8 mouse cellular contexts compared by ENCODE assay signal in the genomic region with DNA sequence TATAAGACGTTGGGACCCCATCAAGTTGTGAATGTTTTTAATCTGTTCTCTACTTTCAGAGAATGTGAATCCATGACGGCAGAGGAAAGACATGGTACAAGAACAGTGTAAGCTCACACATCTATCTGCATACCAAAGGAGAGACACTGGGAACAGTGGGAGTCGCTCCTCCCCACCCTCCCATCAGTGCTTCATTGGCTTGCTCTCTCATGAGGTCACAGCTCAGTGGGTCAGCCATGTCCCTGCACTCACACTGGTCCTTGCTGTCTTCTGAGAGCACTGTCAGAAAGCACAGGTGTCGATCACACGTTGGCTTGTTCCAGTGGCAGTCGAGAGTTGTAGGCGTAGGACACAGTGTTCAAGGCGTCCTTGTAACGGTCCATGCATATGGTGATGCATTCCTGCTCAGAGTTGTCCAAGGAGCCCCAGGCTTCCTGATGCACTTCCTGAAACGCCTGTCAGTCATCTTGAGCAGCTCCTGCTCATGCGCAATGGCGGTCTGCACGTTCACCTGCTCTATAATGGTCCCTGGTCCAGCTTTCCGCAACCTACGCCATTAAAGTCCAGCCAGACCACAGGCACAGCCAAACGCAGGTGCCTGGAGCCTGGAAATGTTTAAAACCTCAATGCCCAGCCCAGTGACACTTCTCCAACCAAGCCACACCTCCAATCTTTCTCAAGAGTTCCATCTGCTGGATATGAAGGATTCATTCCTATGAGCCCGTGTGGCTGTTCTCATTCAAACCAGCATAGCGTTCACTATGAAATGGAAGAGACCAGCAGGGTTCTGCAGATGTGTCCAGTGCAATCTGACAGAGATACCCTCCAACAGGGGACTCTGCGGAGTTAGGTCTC. TPM values are rescaled to one million over a fixed set of nuclear protein-coding genes. Genes with fewer than 3 reads are reported as not detected.
DNase-seq lines count a peak whose midpoint lies in the region; ATAC-seq and TF ChIP-seq lines count a peak whose summit lies in the region.

No protein-coding gene starts in this region.

- no peak for TF ChIP-seq EP300 in lung, postnatal 0 days (IDR thresholded peaks at IDR 0.05)

- H3K27me3 ChIP-seq in lung, postnatal 0 days (replicated peaks; ENCODE audit: insufficient read depth, low read length), result no peaks in the 10 kb centered on the region
- H3K27me3 ChIP-seq in limb, embryonic 10.5 days (ENCODE audit: low read depth, poor library complexity, severe bottlenecking), result peaks cover 50% of the 10 kb centered on the region
- H3K27me3 ChIP-seq in small intestine, adult 2 months (ENCODE audit: control insufficient read depth, insufficient read depth, low read length), result no peaks in the 10 kb centered on the region

- no peak for TF ChIP-seq POLR2A in small intestine, adult 2 months (IDR thresholded peaks at IDR 0.05; ENCODE audit: low read depth, low read length)

- H3K9me3 ChIP-seq in lung, postnatal 0 days (ENCODE audit: low read length), result no peaks in the 10 kb centered on the region
- H3K9me3 ChIP-seq in limb, embryonic 10.5 days (replicated peaks), result no peaks in the 10 kb centered on the region

- H3K4me2 ChIP-seq in lung, postnatal 0 days (replicated peaks; ENCODE audit: low read depth, low read length), result no peak overlapping the region; the same call in 1 of the 2 replicates

- no peak for TF ChIP-seq CTCF in lung, postnatal 0 days (IDR thresholded peaks at IDR 0.05)
- no peak for TF ChIP-seq CTCF in small intestine, adult 2 months (IDR thresholded peaks at IDR 0.05; ENCODE audit: extremely low read depth, insufficient read length, insufficient replicate concordance, low read depth, low read length)

- H3K9ac ChIP-seq in lung, postnatal 0 days (replicated peaks; ENCODE audit: low read depth), result no peak overlapping the region

- H3K27ac ChIP-seq in lung, postnatal 0 days (ENCODE audit: low read length), result peak overlapping the region; percentile 47
- peak overlapping the region; percentile 91 for H3K27ac ChIP-seq in limb, embryonic 10.5 days
- H3K27ac ChIP-seq in small intestine, adult 2 months (ENCODE audit: insufficient read depth, low read depth, low read length), result peak overlapping the region; percentile 24; the same call in 1 of the 2 replicates

- no peak for ATAC-seq in CD4-positive, CD25-positive, alpha-beta regulatory T cell, adult 4 months
- no peak for ATAC-seq in lung, postnatal 0 days

- H3K36me3 ChIP-seq in lung, postnatal 0 days (ENCODE audit: insufficient read depth, low read length), result no peaks in the 10 kb centered on the region
- H3K36me3 ChIP-seq in limb, embryonic 10.5 days, result no peaks in the 10 kb centered on the region
- no peaks in the 10 kb centered on the region for H3K36me3 ChIP-seq in small intestine, adult 2 months (ENCODE audit: control insufficient read depth, insufficient read depth, low read length)

- peaks cover 9% of the 10 kb centered on the region; the same call in 1 of the 2 replicates for H3K4me1 ChIP-seq in lung, postnatal 0 days (ENCODE audit: insufficient read depth, low read depth, low read length)
- H3K4me1 ChIP-seq in limb, embryonic 10.5 days, result peaks cover 29% of the 10 kb centered on the region
- H3K4me1 ChIP-seq in small intestine, adult 2 months (ENCODE audit: control insufficient read depth, insufficient read depth, insufficient read length, low read length), result peaks cover 26% of the 10 kb centered on the region

- peak; percentile 21 for DNase-seq in CD4-positive, CD25-positive, alpha-beta regulatory T cell, adult 2 months (ENCODE audit: low read depth, low spot score)
- peak; percentile 55 for DNase-seq in lung, postnatal 0 days (ENCODE audit: low spot score)
- no peak for DNase-seq in lung, postnatal 14 days
- no peak for DNase-seq in limb, embryonic 10.5 days (ENCODE audit: low spot score)
- DNase-seq in retina, postnatal 1 day, result no peak
- no peak for DNase-seq in natural killer cell, adult 2 months (ENCODE audit: low spot score in 2 of 2)

- 66% methylated on average over 19 of the region's 19 CpGs for WGBS in lung, postnatal 0 days
- WGBS in limb, embryonic 10.5 days, result 80% methylated on average over 19 of the region's 19 CpGs
- WGBS in small intestine, adult 2 months, result 77% methylated on average over 19 of the region's 19 CpGs

- H3K4me3 ChIP-seq in lung, postnatal 0 days (ENCODE audit: low read depth, low read length), result no peak overlapping the region
- H3K4me3 ChIP-seq in limb, embryonic 10.5 days, result peak overlapping the region; percentile 62; the same call in 1 of the 2 replicates
- no peak overlapping the region for H3K4me3 ChIP-seq in small intestine, adult 2 months (ENCODE audit: low read depth, low read length)

RNA-seq across cellular contexts. Expression of a gene that starts 19.7 kb away (rescaled TPM):
- polyA plus RNA-seq in CD4-positive, CD25-positive, alpha-beta regulatory T cell, adult 4 months (2017; shearing (Covaris generic)), result 1,000 to 10,000 TPM; 5,395 to 7,513 TPM
- polyA plus RNA-seq in lung, postnatal 0 days (2015; fragmentation: Nextera tagmentation; extraction: Ambion mirVana), result 213 and 222 TPM in 2 replicates
- polyA plus RNA-seq in limb, embryonic 10.5 days (2016; fragmentation: Nextera tagmentation; extraction: Ambion mirVana), result 2.9 and 4.7 TPM in 2 replicates
- 2,533 and 6,705 TPM in 2 replicates for polyA plus RNA-seq in small intestine, adult 2 months (2012; rRNA removed)

RNA-seq across cellular contexts. Expression of a gene that starts 24.6 kb away (rescaled TPM):
- 1,000 to 10,000 TPM; 6,766 to 6,959 TPM for polyA plus RNA-seq in CD4-positive, CD25-positive, alpha-beta regulatory T cell, adult 4 months (2017; shearing (Covaris generic))
- 1,282 and 1,435 TPM in 2 replicates for polyA plus RNA-seq in lung, postnatal 0 days (2015; fragmentation: Nextera tagmentation; extraction: Ambion mirVana)
- polyA plus RNA-seq in limb, embryonic 10.5 days (2016; fragmentation: Nextera tagmentation; extraction: Ambion mirVana), result 1,605 and 1,760 TPM in 2 replicates
- polyA plus RNA-seq in small intestine, adult 2 months (2012; rRNA removed), result 509 and 766 TPM in 2 replicates

RNA-seq across cellular contexts. Expression of a gene that starts 24.8 kb away (rescaled TPM):
- polyA plus RNA-seq in CD4-positive, CD25-positive, alpha-beta regulatory T cell, adult 4 months (2017; shearing (Covaris generic)), result 10 to 100 TPM; 27.4 to 47.4 TPM
- polyA plus RNA-seq in lung, postnatal 0 days (2015; fragmentation: Nextera tagmentation; extraction: Ambion mirVana), result 28.5 and 31.1 TPM in 2 replicates
- 49.8 and 50.3 TPM in 2 replicates for polyA plus RNA-seq in limb, embryonic 10.5 days (2016; fragmentation: Nextera tagmentation; extraction: Ambion mirVana)
- 28.4 and 52.3 TPM in 2 replicates for polyA plus RNA-seq in small intestine, adult 2 months (2012; rRNA removed)

RNA-seq across cellular contexts. Expression of a gene that starts 29.1 kb away (rescaled TPM):
- polyA plus RNA-seq in CD4-positive, CD25-positive, alpha-beta regulatory T cell, adult 4 months (2017; shearing (Covaris generic)), result 10 to 100 TPM; 13.2 to 21.0 TPM
- 9.3 and 12.0 TPM in 2 replicates for polyA plus RNA-seq in lung, postnatal 0 days (2015; fragmentation: Nextera tagmentation; extraction: Ambion mirVana)
- 2.9 and 3.9 TPM in 2 replicates for polyA plus RNA-seq in limb, embryonic 10.5 days (2016; fragmentation: Nextera tagmentation; extraction: Ambion mirVana)
- polyA plus RNA-seq in small intestine, adult 2 months (2012; rRNA removed), result 14.8 and 24.6 TPM in 2 replicates

RNA-seq across cellular contexts. Expression of a gene that starts 39.9 kb away (rescaled TPM):
- 10 to 100 TPM; 11.5 to 14.3 TPM for polyA plus RNA-seq in CD4-positive, CD25-positive, alpha-beta regulatory T cell, adult 4 months (2017; shearing (Covaris generic))
- polyA plus RNA-seq in lung, postnatal 0 days (2015; fragmentation: Nextera tagmentation; extraction: Ambion mirVana), result 8.8 TPM in 2 replicates
- polyA plus RNA-seq in limb, embryonic 10.5 days (2016; fragmentation: Nextera tagmentation; extraction: Ambion mirVana), result 61.7 and 78.2 TPM in 2 replicates
- polyA plus RNA-seq in small intestine, adult 2 months (2012; rRNA removed), result 10.0 and 12.4 TPM in 2 replicates

Comparison
In these comparisons a context has a peak if more than half of its experiments do, and no peak if none do; other contexts are left out.
1. DNase-seq: peak in CD4-positive, CD25-positive, alpha-beta regulatory T cell, adult 2 months (single experiment) and lung, postnatal 0 days (single experiment); none in lung, postnatal 14 days (single experiment), limb, embryonic 10.5 days (single experiment), retina, postnatal 1 day (single experiment) and natural killer cell, adult 2 months (0 of 2).
2. H3K27ac ChIP-seq: peak in every context shown above with its lines; median percentile 91 in limb, embryonic 10.5 days; 47 in lung, postnatal 0 days; 24 in small intestine, adult 2 months.
3. RNA of a gene that starts 19.7 kb away (polyA plus RNA-seq): 5,395 to 7,513 TPM in CD4-positive, CD25-positive, alpha-beta regulatory T cell, adult 4 months, 2,533 to 6,705 TPM in small intestine, adult 2 months and 213 to 222 TPM in lung, postnatal 0 days; 2.9 to 4.7 TPM in limb, embryonic 10.5 days; every median in the first group is over 10 times any median in the second.